Mouse (Mus musculus): ENCODE results near the gene Cacng2. TPM values are rescaled to one million over a fixed set of nuclear protein-coding genes. Genes with fewer than 3 reads are reported as not detected.

Cacng2 gene
- polyA plus RNA-seq, 2 experiments from 2014 or later, result not detected

DNA sequence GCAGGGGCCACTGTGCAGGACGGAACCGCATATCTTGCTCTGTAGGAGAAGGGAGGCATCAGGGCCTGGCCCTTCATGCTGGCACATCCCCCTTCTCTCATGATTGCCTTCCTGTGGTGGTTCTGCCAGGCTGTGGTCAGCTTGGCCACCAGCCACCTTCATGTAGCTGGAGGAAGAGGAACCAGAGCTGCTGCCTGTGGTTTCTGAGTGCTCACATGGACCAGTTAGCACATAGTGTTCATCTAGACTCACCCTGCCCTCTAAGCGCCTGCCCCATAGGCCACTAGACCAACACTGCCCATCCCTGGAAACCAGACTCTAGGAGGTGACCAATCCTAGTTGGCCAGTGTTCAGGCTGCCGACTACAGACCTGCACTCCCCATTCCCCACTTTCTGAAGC is 174.1 kb downstream of the Cacng2 start:
- ATAC-seq, result no peak

Other genes starting within 250 kb of the Cacng2 start
- gene Txn2, start 191.0 kb downstream of the Cacng2 start, polyA plus RNA-seq (2017; shearing (Covaris generic)), result 100 to 1,000 TPM; 232 to 276 TPM
- gene Foxred2, start 163.3 kb downstream of the Cacng2 start, polyA plus RNA-seq (2017; shearing (Covaris generic)), result 1 to 10 TPM; 2.8 to 4.2 TPM
- 100 to 1,000 TPM; 161 to 213 TPM for gene Eif3d, start 149.2 kb downstream of the Cacng2 start, polyA plus RNA-seq (2017; shearing (Covaris generic))
- gene Ift27, start 54.1 kb upstream of the Cacng2 start, polyA plus RNA-seq (2017; shearing (Covaris generic)), result 10 to 100 TPM; 56.6 to 59.4 TPM
- not detected for gene Pvalb, start 86.4 kb upstream of the Cacng2 start, polyA plus RNA-seq (2017; shearing (Covaris generic))
- 100 to 1,000 TPM; 175 to 188 TPM for gene Ncf4, start 124.8 kb upstream of the Cacng2 start, polyA plus RNA-seq (2017; shearing (Covaris generic))
- gene Csf2rb2, start 185.7 kb upstream of the Cacng2 start, polyA plus RNA-seq (2017; shearing (Covaris generic)), result under 1 TPM in 1 of 2 experiments, not detected in 1; 0.12 TPM
- under 1 TPM; 0.08 to 0.63 TPM for gene Csf2rb, start 205.7 kb upstream of the Cacng2 start, polyA plus RNA-seq (2017; shearing (Covaris generic))